Mouse (Mus musculus) heart, embryonic 10.5 days (tissue): Measurements from ENCODE around the gene Capn13. TPM values are rescaled to one million over a fixed set of nuclear protein-coding genes. Genes with fewer than 3 reads are reported as not detected.
"Not testable (repeated sequence)": the region's sequence is repeated elsewhere in the genome, so short reads cannot be mapped to it uniquely, and the experiment has no call there.

Source experiments
- DNase-seq: peaks from one replicate; pipeline ENCODE4 v3.0.0-alpha.2; 2017; ENCODE audit warnings: low spot score
- H3K27ac ChIP-seq: fragments of 300-500 bp; sonication (generic); 2 replicates; pipeline ENCODE4 v1.5.1; 2016; ENCODE audit warnings: mild to moderate bottlenecking
- H3K27me3 ChIP-seq: fragments of 300-500 bp; sonication (generic); 2 replicates; pipeline ENCODE4 v1.6.1; 2016; ENCODE audit warnings: mild to moderate bottlenecking; ENCODE audit not compliant: poor library complexity, insufficient read depth, severe bottlenecking
- H3K36me3 ChIP-seq: fragments of 300-500 bp; sonication (generic); 2 replicates; pipeline ENCODE4 v1.6.1; 2016; ENCODE audit warnings: mild to moderate bottlenecking, moderate library complexity
- H3K4me1 ChIP-seq: fragments of 300-500 bp; sonication (generic); 2 replicates; pipeline ENCODE4 v1.6.1; 2016; ENCODE audit warnings: mild to moderate bottlenecking
- H3K4me3 ChIP-seq: fragments of 300-500 bp; sonication (generic); 2 replicates; pipeline ENCODE4 v1.5.1; 2016; ENCODE audit warnings: mild to moderate bottlenecking, moderate library complexity
- H3K9me3 ChIP-seq: fragments of 300-500 bp; sonication (generic); 2 replicates; pipeline ENCODE4 v1.6.1; 2016; ENCODE audit warnings: mild to moderate bottlenecking, moderate library complexity
- WGBS: fragments of 180-500 bp; shearing (Covaris S2); methylation state at CpG from one replicate; pipeline ENCODE4 v1.1.7; 2016; 5-methylcytosine and 5-hydroxymethylcytosine counted together
- polyA plus RNA-seq: library from polyadenylated mRNA; unstranded; fragments of >200 nt; fragmentation: Nextera tagmentation; extraction: Ambion mirVana; gene quantifications from 2 replicates; pipeline ENCODE4 v1.2.1, GENCODE M21; 2016

Gene Capn13
- polyA plus RNA-seq, 1 experiment from 2014 or later, result not detected

DNA sequence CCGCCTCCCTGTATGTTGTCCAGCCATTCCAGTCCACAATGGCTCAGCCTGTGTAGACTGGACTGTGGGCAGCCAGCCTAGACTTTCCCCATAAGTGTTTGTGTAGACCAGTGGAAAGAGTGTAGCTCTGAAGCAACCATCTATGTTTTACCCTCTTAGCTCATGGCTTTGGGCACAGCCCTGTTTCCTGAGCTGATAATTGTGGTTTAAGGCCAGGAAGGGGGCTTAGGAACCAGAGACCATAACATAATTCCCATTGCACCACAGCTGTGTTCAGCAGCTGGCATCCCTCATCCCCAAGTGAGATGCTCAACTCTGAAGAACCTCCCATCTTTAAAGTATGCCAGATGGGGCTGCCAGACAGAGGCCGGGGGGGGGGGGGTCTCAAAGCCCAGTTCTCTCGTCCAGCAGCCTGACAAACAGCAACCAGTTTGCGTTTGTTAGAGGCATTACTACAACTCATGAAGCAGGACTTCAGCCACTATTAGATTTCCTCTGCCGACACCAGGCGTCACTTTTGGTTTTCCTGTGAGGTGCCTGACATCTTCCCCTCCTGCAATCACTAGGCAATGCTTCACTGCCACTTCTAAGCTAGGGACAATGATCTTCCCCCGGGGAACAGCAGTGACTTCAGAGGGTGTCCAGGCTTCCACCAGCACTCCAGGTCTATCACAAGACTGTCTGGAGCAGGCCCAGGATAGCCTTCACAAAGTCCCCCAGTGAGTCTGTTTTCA lies 100.4 kb downstream of the Capn13 start:
- Histone ChIP-seq H3K4me3 (no peak overlapping the region), H3K9me3 (no peaks in the 10 kb centered on the region), H3K4me1 (peaks cover 5% of the 10 kb centered on the region; the same call in 1 of the 2 replicates), H3K36me3 (no peaks in the 10 kb centered on the region), H3K27ac (no peak overlapping the region), H3K27me3 (peaks cover 33% of the 10 kb centered on the region)
- peak; percentile 73 for DNase-seq
- 63% methylated on average over 7 of the region's 7 CpGs for WGBS

DNA sequence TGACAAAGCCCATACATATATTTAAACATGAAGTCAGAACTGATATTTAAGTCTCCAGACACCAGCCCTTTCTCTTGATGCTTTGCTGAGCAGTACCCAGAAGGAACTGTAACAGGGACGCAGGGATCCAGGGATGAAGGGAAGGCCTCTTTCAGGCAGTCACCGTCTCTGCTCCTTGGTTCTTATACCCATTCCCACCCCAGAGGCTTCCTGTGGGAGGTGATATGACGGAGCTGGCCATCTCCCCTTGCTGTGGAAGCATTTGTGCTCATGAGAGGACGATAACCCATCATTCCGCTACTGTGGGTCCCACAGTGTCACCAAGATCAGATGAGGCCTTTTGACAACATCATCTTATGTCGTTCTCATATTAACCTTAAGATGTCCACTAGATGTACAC lies 101.7 kb downstream of the Capn13 start:
- Histone ChIP-seq H3K36me3 (no peaks in the 10 kb centered on the region), H3K27me3 (peaks cover 20% of the 10 kb centered on the region), H3K4me3 (no peak overlapping the region), H3K27ac (no peak overlapping the region), H3K9me3 (0 out of 2 replicates have a peak, but pooled peaks cover under 1% of the 10 kb centered on the region), H3K4me1 (peaks cover 5% of the 10 kb centered on the region; the same call in 1 of the 2 replicates)
- WGBS, result 82% methylated on average over 6 of the region's 6 CpGs
- DNase-seq, result peak; percentile 52

DNA sequence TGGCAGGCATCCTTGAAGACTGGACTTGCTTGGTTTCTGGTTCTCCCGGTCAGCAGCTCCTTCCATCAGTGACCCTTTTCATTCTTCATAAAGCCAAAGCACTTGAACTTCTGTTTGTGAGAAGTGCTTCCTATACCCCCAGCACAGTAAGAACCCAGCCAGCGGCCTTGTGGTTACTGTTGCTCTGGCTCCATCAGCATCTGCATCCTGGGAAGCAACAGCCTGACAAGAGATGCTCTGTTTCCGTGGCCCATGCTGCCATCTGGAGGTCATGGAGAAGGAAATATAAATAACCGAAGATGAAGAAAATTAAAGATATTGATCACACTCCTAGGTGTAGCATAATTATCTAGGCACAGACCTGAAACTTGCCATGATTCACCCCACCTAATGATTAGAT lies 103.8 kb downstream of the Capn13 start:
- DNase-seq, result peak; percentile 77
- Histone ChIP-seq H3K27ac (no peak overlapping the region), H3K27me3 (peaks cover 14% of the 10 kb centered on the region), H3K9me3 (0 out of 2 replicates have a peak, but pooled peaks cover 3% of the 10 kb centered on the region), H3K4me1 (peaks cover 5% of the 10 kb centered on the region; the same call in 1 of the 2 replicates), H3K4me3 (no peak overlapping the region), H3K36me3 (no peaks in the 10 kb centered on the region)
- 41% methylated on average over 4 of the region's 4 CpGs for WGBS

DNA sequence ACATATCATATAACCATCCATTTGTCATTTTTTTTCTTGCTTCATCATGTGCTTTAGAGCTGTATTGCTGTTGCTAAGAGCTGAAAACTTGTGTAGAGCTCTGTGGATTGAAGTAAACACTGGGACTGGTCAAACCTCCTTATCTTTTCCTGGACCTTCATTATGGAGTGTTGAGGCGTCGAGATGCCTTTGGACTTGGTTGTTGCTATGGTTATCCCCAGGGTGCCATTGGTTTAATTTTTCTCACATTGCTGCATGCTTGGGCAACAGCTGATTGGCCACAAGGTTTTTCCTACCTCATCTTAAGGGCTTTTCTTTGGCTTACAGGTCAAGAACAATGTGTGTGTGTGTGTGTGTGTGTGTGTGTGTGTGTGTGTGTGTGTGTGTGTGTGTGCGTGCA lies 107.4 kb downstream of the Capn13 start:
- 76% methylated on average over 3 of the region's 3 CpGs for WGBS
- peaks cover 6% of the 10 kb centered on the region for H3K27me3 ChIP-seq
- peaks cover 5% of the 10 kb centered on the region; the same call in 1 of the 2 replicates for H3K4me1 ChIP-seq
- H3K27ac ChIP-seq, result no peak overlapping the region
- no peaks in the 10 kb centered on the region for H3K36me3 ChIP-seq
- DNase-seq, result no peak
- 0 out of 2 replicates have a peak, but pooled peaks cover 3% of the 10 kb centered on the region for H3K9me3 ChIP-seq
- H3K4me3 ChIP-seq, result no peak overlapping the region

DNA sequence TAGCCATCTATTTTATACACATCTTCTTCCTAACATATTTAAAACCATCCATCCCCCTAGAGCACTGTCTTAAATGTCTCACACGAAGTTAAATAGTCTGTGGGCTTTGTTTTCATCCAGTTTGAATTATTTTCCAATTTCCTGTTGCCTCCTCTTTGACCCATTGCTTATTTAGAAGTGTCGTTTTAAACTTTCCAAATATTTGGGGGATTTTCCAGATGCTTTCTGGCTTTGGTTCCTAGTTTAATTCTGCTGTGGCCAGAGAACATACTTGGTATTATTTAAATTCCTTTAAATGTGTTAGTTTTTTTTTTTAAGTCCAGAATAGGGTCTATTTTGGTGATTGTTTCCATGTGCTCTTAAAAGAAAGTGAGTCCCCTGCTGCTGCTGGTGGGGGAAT lies 116.4 kb downstream of the Capn13 start:
- Histone ChIP-seq H3K36me3 (no peaks in the 10 kb centered on the region), H3K27me3 (no peaks in the 10 kb centered on the region), H3K4me3 (no peak overlapping the region), H3K4me1 (no peaks in the 10 kb centered on the region), H3K27ac (no peak overlapping the region), H3K9me3 (no peaks in the 10 kb centered on the region)
- 48% methylated on average over 2 of the region's 2 CpGs for WGBS
- no peak for DNase-seq

DNA sequence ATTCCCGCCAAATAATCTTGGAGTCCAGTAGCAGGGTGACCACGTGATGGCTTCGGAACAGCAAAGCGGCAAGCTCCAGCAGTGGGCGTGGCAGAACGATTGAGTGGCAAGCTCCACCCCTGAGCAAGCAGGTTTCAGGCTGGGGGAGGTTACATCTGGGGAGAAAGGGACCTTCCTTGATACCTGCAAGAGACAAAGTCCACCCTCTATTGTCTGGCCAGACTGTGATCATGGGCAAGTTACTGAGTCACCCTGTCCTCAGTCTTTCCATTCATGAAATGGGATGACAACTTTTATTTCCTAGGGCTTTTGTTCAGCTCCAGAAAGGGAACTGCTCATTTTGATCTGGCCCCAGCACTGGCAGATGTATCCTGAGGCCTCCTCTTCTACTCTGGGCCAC lies 118.0 kb downstream of the Capn13 start:
- DNase-seq, H3K4me3 ChIP-seq, H3K27ac ChIP-seq, H3K36me3 ChIP-seq, H3K9me3 ChIP-seq, H3K4me1 ChIP-seq, H3K27me3 ChIP-seq: not testable (repeated sequence)
- 32% methylated on average over 6 of the region's 6 CpGs for WGBS

DNA sequence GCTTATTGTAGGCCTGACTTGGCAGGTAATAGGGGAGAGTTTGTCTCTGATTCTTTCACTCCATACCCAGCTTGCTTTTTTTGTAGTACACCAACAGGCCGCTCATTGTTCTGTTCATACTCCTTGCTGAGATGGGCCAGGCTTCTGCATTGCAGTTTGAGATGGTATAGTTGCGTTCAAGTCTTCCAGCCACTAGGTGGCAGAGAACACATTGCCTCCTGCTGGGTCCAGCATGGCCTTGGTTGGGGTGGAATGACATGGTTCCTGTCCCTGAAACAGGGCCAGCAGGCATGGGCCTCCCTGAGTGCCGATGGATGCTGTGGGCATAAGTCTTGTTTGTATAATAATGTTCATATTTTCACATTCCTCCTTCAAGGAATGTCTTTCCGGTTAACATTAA lies 122.9 kb downstream of the Capn13 start:
- no peak overlapping the region for H3K4me3 ChIP-seq
- H3K9me3 ChIP-seq, result no peaks in the 10 kb centered on the region
- H3K36me3 ChIP-seq, result no peaks in the 10 kb centered on the region
- no peaks in the 10 kb centered on the region for H3K27me3 ChIP-seq
- H3K27ac ChIP-seq, result no peak overlapping the region
- DNase-seq, result no peak
- no peaks in the 10 kb centered on the region for H3K4me1 ChIP-seq
- WGBS, result 87% methylated on average over 4 of the region's 4 CpGs

DNA sequence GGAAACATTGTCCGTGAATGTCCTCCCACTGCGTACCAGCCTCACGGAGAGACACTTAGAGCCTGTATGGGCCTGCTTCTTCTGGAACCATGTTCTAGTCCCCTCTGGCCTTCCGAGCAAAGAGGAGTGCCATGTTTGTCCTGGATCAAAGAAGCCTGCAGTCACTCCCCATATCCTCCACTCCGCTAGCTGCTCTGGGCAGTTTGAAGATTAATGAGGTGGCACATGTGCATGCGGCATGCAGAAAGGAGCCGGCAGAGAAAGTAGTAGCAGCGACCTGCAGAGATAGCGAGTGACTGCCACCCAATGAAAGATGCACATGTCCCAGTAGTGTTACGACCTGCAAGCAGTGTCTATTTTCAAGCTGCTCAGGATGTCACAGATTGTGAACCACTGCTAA lies 125.6 kb downstream of the Capn13 start:
- Histone ChIP-seq H3K36me3 (no peaks in the 10 kb centered on the region), H3K27ac (no peak overlapping the region), H3K27me3 (no peaks in the 10 kb centered on the region), H3K4me1 (0 out of 2 replicates have a peak, but pooled peaks cover 3% of the 10 kb centered on the region), H3K9me3 (no peaks in the 10 kb centered on the region), H3K4me3 (no peak overlapping the region)
- DNase-seq, result no peak
- 79% methylated on average over 10 of the region's 10 CpGs for WGBS

DNA sequence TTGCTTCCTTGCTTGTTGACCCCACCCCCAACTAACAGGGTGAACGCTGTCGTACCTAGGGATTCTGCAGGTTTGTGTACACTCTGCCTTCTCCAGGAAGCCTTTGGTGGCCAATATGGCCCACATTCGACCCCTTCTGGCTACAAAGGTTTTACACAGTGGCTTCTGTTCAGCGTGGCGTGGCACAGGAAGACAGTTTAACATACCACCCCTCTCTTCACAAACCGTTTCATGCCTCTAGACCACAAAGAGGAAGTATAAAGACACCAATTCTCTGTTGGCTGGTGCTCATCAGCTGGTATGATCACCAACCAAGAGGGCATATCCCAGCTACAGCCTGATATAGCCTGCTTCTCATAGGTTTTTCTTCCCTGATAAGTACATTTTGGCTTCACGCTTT lies 126.9 kb downstream of the Capn13 start:
- Histone ChIP-seq H3K4me3 (no peak overlapping the region), H3K27me3 (no peaks in the 10 kb centered on the region), H3K4me1 (0 out of 2 replicates have a peak, but pooled peaks cover 3% of the 10 kb centered on the region), H3K9me3 (no peaks in the 10 kb centered on the region), H3K27ac (no peak overlapping the region), H3K36me3 (no peaks in the 10 kb centered on the region)
- 81% methylated on average over 7 of the region's 7 CpGs for WGBS
- no peak for DNase-seq

DNA sequence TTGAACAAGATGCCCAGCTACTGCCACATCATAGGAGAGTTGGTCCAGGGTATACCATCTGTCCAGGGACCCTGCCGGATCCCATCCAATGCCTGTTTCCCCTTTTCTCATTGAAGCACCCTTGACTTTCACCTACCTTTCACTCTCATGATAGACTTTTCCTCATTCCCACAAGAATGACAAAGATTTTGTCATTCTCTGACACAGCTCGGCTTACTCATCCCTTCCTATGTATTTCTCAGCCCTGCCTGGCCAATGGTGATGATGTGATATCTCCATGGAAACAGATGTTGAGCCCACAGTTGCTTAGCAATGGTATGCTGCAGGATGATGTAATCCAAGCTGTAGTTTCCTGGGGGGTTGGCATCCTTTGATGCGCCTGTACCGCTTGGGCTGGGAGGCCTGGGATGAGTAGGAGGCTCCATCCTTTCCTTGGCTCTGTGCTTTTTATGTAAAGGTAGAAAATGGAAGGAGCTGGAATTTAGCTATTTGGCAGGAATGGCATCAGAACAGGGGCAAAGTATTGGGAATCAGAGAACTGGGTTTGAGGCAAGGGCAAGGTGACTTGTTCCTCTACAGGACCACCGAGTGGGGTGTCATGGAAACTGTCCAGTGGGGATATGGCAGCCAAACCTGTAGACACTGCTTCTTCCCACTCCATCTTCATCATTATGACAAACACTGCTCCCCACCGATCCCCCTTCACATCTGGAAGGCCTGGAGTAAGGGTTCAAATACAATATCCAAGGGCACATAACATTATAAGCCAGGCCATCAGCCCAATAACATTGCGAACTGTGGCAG lies 128.7 kb downstream of the Capn13 start:
- Histone ChIP-seq H3K27ac (no peak overlapping the region), H3K27me3 (no peaks in the 10 kb centered on the region), H3K4me1 (0 out of 2 replicates have a peak, but pooled peaks cover 3% of the 10 kb centered on the region), H3K36me3 (no peaks in the 10 kb centered on the region), H3K9me3 (no peaks in the 10 kb centered on the region), H3K4me3 (no peak overlapping the region)
- 77% methylated on average over 7 of the region's 7 CpGs for WGBS
- peak; percentile 38 for DNase-seq

DNA sequence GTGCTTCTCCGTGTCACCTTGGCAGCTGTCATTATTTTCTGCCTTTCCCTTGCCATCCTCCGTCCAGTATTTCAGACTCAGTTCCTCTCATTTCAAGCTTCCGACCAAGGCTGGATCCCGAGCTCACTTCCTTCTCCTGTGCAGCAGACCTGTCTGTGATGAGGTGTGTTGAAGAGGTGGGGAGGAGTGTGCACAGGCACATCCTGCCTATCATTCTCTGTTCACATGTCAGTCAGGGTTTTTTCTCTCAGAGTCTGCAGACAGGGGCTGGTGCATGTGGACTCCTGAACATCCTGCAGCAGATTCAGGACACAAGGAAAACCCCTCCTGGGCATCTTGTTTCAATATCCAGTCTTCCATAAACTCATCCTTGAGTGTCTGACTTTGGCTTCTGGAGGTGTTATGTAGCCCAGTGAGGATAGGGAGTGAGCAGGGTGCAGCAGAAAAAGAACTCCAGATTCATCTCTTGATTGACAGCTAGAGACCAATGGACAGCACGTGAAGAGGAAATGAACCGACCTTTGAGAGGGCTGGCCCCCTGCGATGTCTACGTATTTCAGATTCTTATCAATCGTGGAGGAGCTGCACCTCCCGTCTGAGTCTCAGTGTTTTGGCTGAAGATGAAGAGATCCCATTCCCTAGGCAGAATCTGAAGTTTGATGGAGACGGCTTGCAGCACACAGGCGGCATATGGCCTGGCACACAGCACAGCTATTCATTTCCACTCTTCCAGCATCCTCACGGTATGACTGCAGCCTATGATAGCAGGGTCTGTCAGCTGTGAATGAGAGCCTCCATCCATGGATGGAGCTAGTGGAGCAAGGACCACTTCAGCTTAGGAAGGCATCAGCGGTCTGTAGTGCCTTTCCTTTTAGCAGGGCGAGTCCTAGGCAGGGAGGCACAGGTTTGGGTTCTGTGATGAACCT lies 129.5 kb downstream of the Capn13 start:
- no peaks in the 10 kb centered on the region for H3K27me3 ChIP-seq
- H3K9me3 ChIP-seq, result no peaks in the 10 kb centered on the region
- no peak overlapping the region for H3K4me3 ChIP-seq
- 0 out of 2 replicates have a peak, but pooled peaks cover 3% of the 10 kb centered on the region for H3K4me1 ChIP-seq
- whole genome bisulfite sequencing, result 72% methylated on average over 15 of the region's 15 CpGs
- H3K36me3 ChIP-seq, result no peaks in the 10 kb centered on the region
- H3K27ac ChIP-seq, result no peak overlapping the region
- peak; percentile 65 for DNase-seq

DNA sequence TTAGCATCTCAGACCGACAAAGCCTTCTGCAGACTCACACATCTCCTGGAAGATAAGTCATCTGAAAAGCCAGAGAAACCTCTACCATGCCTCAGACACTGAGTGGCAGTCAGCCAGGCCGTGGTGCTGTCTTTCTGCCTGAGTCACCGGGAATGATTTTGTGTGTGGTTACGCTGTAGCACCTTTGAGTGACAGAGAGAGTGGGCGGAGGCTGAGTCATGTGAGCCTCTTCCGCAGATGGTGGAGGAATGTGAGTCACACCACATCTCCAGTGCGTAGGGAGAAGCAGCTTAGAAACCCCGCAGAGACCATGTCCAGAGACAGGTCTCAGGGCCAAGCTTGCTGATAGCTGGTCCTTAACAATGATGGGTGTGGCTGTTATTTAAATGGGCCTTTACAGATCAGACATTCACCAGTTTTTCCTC lies 137.6 kb downstream of the Capn13 start:
- DNase-seq, result no peak
- no peak overlapping the region for H3K27ac ChIP-seq
- no peaks in the 10 kb centered on the region for H3K36me3 ChIP-seq
- H3K4me1 ChIP-seq, result peaks cover 8% of the 10 kb centered on the region; the same call in 1 of the 2 replicates
- H3K9me3 ChIP-seq, result no peaks in the 10 kb centered on the region
- no peaks in the 10 kb centered on the region for H3K27me3 ChIP-seq
- H3K4me3 ChIP-seq, result no peak overlapping the region
- 65% methylated on average over 8 of the region's 8 CpGs for WGBS
